Mouse (Mus musculus) heart, embryonic 15.5 days (tissue): ENCODE measurements at regions not wholly inside any gene's neighbourhood (a gene's known extent, or its start where the extent isn't known, plus 50 kb on each side); places are given as distances from the start of the nearest gene placed in this dataset.

ENCODE experiments used
- ATAC-seq: fragments of 200-750 bp; cut with Nextera tagmentation; replicated peaks from 2 replicates; pipeline ENCODE4 v1.8.0; 2017; ENCODE audit warnings: low read depth, moderate TSS enrichment; ENCODE audit not compliant: insufficient number of reproducible peaks, insufficient read depth, low FRiP score
- H3K27ac ChIP-seq: fragments of 300-500 bp; sonication (generic); 2 replicates; pipeline ENCODE4 v1.5.1; 2015; ENCODE audit warnings: mild to moderate bottlenecking, inconsistent platforms
- H3K27me3 ChIP-seq: fragments of 300-500 bp; sonication (generic); 2 replicates; pipeline ENCODE4 v1.6.1; 2015; ENCODE audit warnings: inconsistent platforms
- H3K36me3 ChIP-seq: fragments of 300-500 bp; sonication (generic); 2 replicates; pipeline ENCODE4 v1.6.1; 2015; ENCODE audit warnings: mild to moderate bottlenecking, inconsistent platforms
- H3K4me1 ChIP-seq: fragments of 300-500 bp; sonication (generic); replicated peaks from 2 replicates; pipeline ENCODE4 v1.6.1; 2015; ENCODE audit warnings: inconsistent platforms
- H3K4me2 ChIP-seq: fragments of 300-500 bp; sonication (generic); 2 replicates; pipeline ENCODE4 v1.6.1; 2015; ENCODE audit warnings: inconsistent platforms, mild to moderate bottlenecking, moderate library complexity
- H3K4me3 ChIP-seq: fragments of 300-500 bp; sonication (generic); 2 replicates; pipeline ENCODE4 v1.5.1; 2015; ENCODE audit warnings: mild to moderate bottlenecking, inconsistent platforms
- H3K9ac ChIP-seq: fragments of 300-500 bp; sonication (generic); 2 replicates; pipeline ENCODE4 v1.6.1; 2015; ENCODE audit warnings: mild to moderate bottlenecking, inconsistent platforms
- H3K9me3 ChIP-seq: fragments of 300-500 bp; sonication (generic); replicated peaks from 2 replicates; pipeline ENCODE4 v1.6.1; 2016; ENCODE audit warnings: inconsistent platforms
- WGBS: fragments of 180-500 bp; shearing (Covaris S2); methylation state at CpG from one replicate; pipeline ENCODE4 v1.1.7; 2015; ENCODE audit warnings: mixed read lengths; 5-methylcytosine and 5-hydroxymethylcytosine counted together

- H3K9ac ChIP-seq: no peak overlapping the region
- H3K4me2 ChIP-seq: no peak overlapping the region
- 45% methylated on average over 7 of the region's 7 CpGs for WGBS
- no peak overlapping the region for H3K4me3 ChIP-seq
- no peak for ATAC-seq
- H3K36me3 ChIP-seq: no peaks in the 10 kb centered on the region
- H3K27ac ChIP-seq: no peak overlapping the region
- H3K4me1 ChIP-seq: no peaks in the 10 kb centered on the region
- no peaks in the 10 kb centered on the region for H3K9me3 ChIP-seq
- no peaks in the 10 kb centered on the region for H3K27me3 ChIP-seq
These were observed 83.2 kb upstream of the Sipa1l1 start for GRCm38 (mm10) chr12:82085771-82086400.

DNA sequence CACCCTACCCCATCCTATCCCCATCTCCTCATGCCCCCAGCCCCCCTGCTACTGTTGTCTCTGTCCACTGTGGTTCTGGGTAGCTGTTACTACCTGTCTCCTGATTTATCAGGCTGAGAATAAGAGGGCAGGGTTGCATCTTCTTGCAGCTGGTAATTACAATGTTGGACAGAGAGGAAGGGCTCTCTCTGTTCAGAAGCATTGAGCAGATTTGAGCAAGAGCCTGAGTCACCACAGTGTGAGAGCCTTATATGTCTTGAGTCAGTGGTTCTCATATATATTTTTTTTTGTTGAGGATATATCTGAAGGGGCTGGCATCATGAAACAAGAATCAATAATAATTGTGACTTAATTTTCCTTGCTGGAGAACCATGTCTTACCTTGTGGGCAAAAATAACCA lies 82.7 kb upstream of the Sipa1l1 start:
- no peak overlapping the region for H3K27ac ChIP-seq
- no peak overlapping the region for H3K9ac ChIP-seq
- no peaks in the 10 kb centered on the region for H3K36me3 ChIP-seq
- no peak overlapping the region for H3K4me3 ChIP-seq
- H3K27me3 ChIP-seq: no peaks in the 10 kb centered on the region
- H3K9me3 ChIP-seq: no peaks in the 10 kb centered on the region
- no peak overlapping the region for H3K4me2 ChIP-seq
- no peaks in the 10 kb centered on the region for H3K4me1 ChIP-seq
- ATAC-seq: no peak

GRCm38 (mm10) chr12:82089288-82089687 lies 79.8 kb upstream of the Sipa1l1 start:
- H3K27ac ChIP-seq: no peak overlapping the region
- WGBS: 83% methylated on average over 6 of the region's 6 CpGs
- H3K4me2 ChIP-seq: no peak overlapping the region
- no peaks in the 10 kb centered on the region for H3K4me1 ChIP-seq
- H3K4me3 ChIP-seq: no peak overlapping the region
- no peaks in the 10 kb centered on the region for H3K9me3 ChIP-seq
- no peak for ATAC-seq
- H3K27me3 ChIP-seq: no peaks in the 10 kb centered on the region
- H3K36me3 ChIP-seq: no peaks in the 10 kb centered on the region
- H3K9ac ChIP-seq: no peak overlapping the region

DNA sequence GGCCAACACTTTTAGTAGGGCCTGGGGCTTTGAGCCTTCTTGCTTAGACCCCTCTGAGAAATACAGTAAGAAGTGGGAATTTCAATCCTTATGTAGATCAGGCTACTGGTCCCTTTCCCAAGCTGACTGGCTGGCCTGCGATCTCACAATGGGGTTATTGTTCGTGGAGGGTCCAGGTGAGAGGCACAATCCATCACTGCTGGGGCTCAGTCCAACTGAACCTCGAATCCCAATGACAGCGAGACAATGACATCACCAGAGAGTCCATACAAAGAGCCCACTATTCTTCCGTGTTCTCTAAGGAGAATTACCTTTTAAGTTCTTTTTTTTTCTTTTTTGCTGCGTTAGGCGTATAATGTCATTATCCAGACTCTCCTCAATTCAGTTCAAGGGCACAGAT lies 75.8 kb upstream of the Sipa1l1 start:
- 69% methylated on average over 7 of the region's 7 CpGs for WGBS
- H3K36me3 ChIP-seq: no peaks in the 10 kb centered on the region
- no peaks in the 10 kb centered on the region for H3K9me3 ChIP-seq
- H3K4me3 ChIP-seq: no peak overlapping the region
- ATAC-seq: no peak
- no peaks in the 10 kb centered on the region for H3K4me1 ChIP-seq
- H3K27me3 ChIP-seq: no peaks in the 10 kb centered on the region
- no peak overlapping the region for H3K27ac ChIP-seq
- no peak overlapping the region for H3K9ac ChIP-seq
- no peak overlapping the region for H3K4me2 ChIP-seq

DNA sequence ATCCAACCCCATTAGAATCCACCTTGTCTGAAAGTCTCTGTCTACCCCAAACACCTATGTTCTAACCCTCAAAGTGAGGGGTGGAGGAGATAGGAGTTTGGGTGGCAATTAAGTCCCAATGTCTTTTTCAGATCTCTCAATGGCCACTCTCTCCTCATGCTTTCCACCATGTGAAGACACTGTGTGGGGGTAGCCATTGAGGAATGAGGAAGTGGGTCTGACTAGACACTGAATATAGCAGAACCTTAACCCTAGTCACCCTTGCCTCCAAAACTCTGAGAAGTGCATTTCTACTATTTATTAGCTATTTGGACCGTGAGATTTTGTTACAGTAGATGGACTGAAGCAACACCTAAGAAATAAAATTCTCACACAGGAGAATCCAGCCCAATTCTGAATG lies 73.7 kb upstream of the Sipa1l1 start:
- Histone ChIP-seq H3K4me1 (no peaks in the 10 kb centered on the region), H3K9ac (no peak overlapping the region), H3K27ac (no peak overlapping the region), H3K4me2 (no peak overlapping the region), H3K27me3 (no peaks in the 10 kb centered on the region), H3K9me3 (no peaks in the 10 kb centered on the region), H3K36me3 (no peaks in the 10 kb centered on the region), H3K4me3 (no peak overlapping the region)
- ATAC-seq: no peak
- WGBS: 89% methylated on average over 1 of the region's 1 CpGs

DNA sequence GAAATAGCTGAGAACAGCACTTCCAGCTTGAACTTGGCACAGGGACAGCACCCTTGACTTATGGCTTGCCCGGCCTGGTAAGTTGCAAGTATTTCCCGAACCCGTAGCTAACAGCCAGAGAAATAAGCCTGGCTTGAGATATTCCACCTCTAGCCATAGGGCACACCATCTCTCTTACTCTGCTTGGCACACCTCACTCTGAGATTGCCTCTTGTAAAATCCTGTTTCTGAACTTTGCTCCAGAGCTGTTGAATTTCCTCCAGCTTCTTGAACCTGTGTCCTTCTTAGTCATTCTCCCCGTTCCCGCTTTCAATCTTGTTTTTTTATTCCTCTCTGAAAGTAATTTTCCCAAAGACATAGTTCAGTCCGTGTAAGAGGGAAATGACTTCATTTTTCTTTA lies 72.0 kb upstream of the Sipa1l1 start:
- no peak for ATAC-seq
- no peaks in the 10 kb centered on the region for H3K27me3 ChIP-seq

DNA sequence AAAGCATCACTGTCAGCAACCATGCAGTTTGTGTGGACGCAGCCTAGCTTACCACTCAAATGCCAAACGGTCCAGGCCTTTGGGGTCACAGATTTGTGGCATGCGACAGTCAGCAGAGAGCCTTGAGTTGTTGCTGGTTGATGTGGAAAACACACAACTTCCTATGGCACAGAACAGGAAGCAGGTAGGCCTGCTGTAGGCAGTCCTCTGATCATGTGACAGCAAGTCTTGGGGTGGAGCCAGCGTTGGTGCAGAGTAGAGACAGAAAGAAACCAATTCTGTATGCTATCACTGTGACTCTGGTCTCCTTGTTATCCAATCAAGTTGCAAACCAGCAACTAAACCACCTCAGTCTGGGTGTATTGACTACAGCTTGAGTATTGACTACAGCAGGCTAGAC lies 71.5 kb upstream of the Sipa1l1 start:
- H3K36me3 ChIP-seq: no peaks in the 10 kb centered on the region
- H3K9ac ChIP-seq: no peak overlapping the region
- no peak overlapping the region for H3K27ac ChIP-seq
- whole genome bisulfite sequencing: 86% methylated on average over 4 of the region's 4 CpGs
- H3K9me3 ChIP-seq: no peaks in the 10 kb centered on the region
- ATAC-seq: no peak
- H3K4me1 ChIP-seq: no peaks in the 10 kb centered on the region
- no peak overlapping the region for H3K4me3 ChIP-seq
- H3K4me2 ChIP-seq: no peak overlapping the region
- no peaks in the 10 kb centered on the region for H3K27me3 ChIP-seq

More for the DNA sequence above, 72.0 kb upstream of the Sipa1l1 start:
- no peak overlapping the region for H3K27ac ChIP-seq
- no peak overlapping the region for H3K9ac ChIP-seq
- WGBS: 71% methylated on average over 6 of the region's 6 CpGs
- no peaks in the 10 kb centered on the region for H3K36me3 ChIP-seq
- no peak overlapping the region for H3K4me2 ChIP-seq
- no peaks in the 10 kb centered on the region for H3K9me3 ChIP-seq
- H3K4me1 ChIP-seq: no peaks in the 10 kb centered on the region
- no peak overlapping the region for H3K4me3 ChIP-seq

DNA sequence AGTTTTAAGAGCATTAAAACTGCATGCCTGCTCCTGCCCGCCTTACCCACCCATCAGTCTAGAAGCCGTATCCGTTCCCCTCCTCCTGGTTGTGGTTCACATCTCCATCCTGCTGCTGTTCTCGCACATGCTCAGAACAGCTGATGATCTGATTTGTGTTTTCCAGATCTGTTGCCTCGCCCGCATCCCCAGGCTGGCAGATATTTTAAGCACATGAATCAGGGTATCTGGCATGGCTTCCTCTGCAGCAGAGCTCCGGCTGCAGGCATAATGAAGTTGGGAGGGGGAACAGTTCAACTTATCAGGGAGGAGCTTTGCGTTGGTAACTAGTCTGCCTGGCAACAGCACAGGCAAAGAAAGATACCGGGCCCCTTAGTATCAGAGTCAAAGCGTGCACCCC lies 64.9 kb upstream of the Sipa1l1 start:
- H3K4me2 ChIP-seq: peak overlapping the region; percentile 8
- H3K9me3 ChIP-seq: no peaks in the 10 kb centered on the region
- H3K4me3 ChIP-seq: no peak overlapping the region
- ATAC-seq: peak; percentile 63
- H3K4me1 ChIP-seq: peaks cover 29% of the 10 kb centered on the region
- H3K36me3 ChIP-seq: no peaks in the 10 kb centered on the region
- no peak overlapping the region for H3K9ac ChIP-seq
- no peaks in the 10 kb centered on the region for H3K27me3 ChIP-seq
- H3K27ac ChIP-seq: peak overlapping the region; percentile 78
- 33% methylated on average over 10 of the region's 10 CpGs for WGBS

- H3K9ac ChIP-seq: no peak overlapping the region
- peak overlapping the region; percentile 14; the same call in 1 of the 2 replicates for H3K4me2 ChIP-seq
- 39% methylated on average over 17 of the region's 17 CpGs for WGBS
These were observed 63.7 kb upstream of the Sipa1l1 start for GRCm38 (mm10) chr12:82105184-82106031.

GRCm38 (mm10) chr12:82115766-82116165 lies 53.4 kb upstream of the Sipa1l1 start:
- Histone ChIP-seq H3K4me2 (no peak overlapping the region), H3K27ac (peak overlapping the region; percentile 50), H3K9me3 (no peaks in the 10 kb centered on the region), H3K9ac (no peak overlapping the region), H3K4me1 (peaks cover 8% of the 10 kb centered on the region; the same call in 1 of the 2 replicates), H3K36me3 (no peaks in the 10 kb centered on the region), H3K27me3 (no peaks in the 10 kb centered on the region), H3K4me3 (no peak overlapping the region)
- no peak for ATAC-seq
- WGBS: 63% methylated on average over 7 of the region's 7 CpGs

More at GRCm38 (mm10) chr12:82105184-82106031, 63.7 kb upstream of the Sipa1l1 start:
- H3K9me3 ChIP-seq: no peaks in the 10 kb centered on the region
- no peaks in the 10 kb centered on the region for H3K36me3 ChIP-seq
- peak; percentile 37; the same call in 1 of the 2 replicates for ATAC-seq
- no peaks in the 10 kb centered on the region for H3K27me3 ChIP-seq
- no peak overlapping the region for H3K4me3 ChIP-seq
- H3K27ac ChIP-seq: peak overlapping the region; percentile 78
- H3K4me1 ChIP-seq: peaks cover 29% of the 10 kb centered on the region
